Mouse (Mus musculus) myocyte (in vitro differentiated cells): ENCODE data around the gene Kalrn. TPM values are rescaled to one million over a fixed set of nuclear protein-coding genes. Genes with fewer than 3 reads are reported as not detected.

Experiments
- H3K27me3 ChIP-seq: one replicate; pipeline ENCODE4 v1.6.1; 2011; ENCODE audit not compliant: control insufficient read depth, insufficient read depth, insufficient read length
- H3K36me3 ChIP-seq: one replicate; pipeline ENCODE4 v1.6.1; 2011; ENCODE audit not compliant: control insufficient read depth, insufficient read depth
- H3K4me2 ChIP-seq: one replicate; pipeline ENCODE4 v1.6.1; 2011; ENCODE audit warnings: low read depth, control low read depth
- H3K4me3 ChIP-seq: one replicate; pipeline ENCODE4 v1.5.1; 2011; ENCODE audit warnings: mild to moderate bottlenecking, control low read depth, moderate library complexity
- H3K79me2 ChIP-seq: one replicate; pipeline ENCODE4 v1.6.1; 2011; ENCODE audit not compliant: control insufficient read depth, insufficient read depth
- H3ac ChIP-seq: one replicate; pipeline ENCODE4 v1.6.1; 2011; ENCODE audit not compliant: control insufficient read depth, insufficient read length
- CEBPB ChIP-seq: IDR thresholded peaks from 2 replicates; pipeline ENCODE4 v1.6.1; 2011; ENCODE audit warnings: mild to moderate bottlenecking, moderate library complexity; ENCODE audit not compliant: poor library complexity, insufficient read depth, severe bottlenecking
- E2F4 ChIP-seq: IDR thresholded peaks from one replicate; pipeline ENCODE4 v1.6.1; 2011; ENCODE audit warnings: mild to moderate bottlenecking, control low read depth, moderate library complexity; ENCODE audit not compliant: insufficient read depth
- MAX ChIP-seq: IDR thresholded peaks from one replicate; pipeline ENCODE4 v1.6.1; 2011; ENCODE audit warnings: low read depth, mild to moderate bottlenecking, control low read depth
- MYOD1 ChIP-seq, 3 experiments: IDR thresholded peaks; one replicate each; pipeline ENCODE4 v1.6.1; 2011; ENCODE audit warnings: control low read depth in 2 of 3, low read depth in 2 of 3, mild to moderate bottlenecking in 2 of 3, moderate library complexity in 1 of 3; ENCODE audit not compliant: insufficient read length in 2 of 3, control insufficient read depth in 1 of 3
- MYOG ChIP-seq, 3 experiments: IDR thresholded peaks; one replicate each; pipeline ENCODE4 v1.6.1; 2011; ENCODE audit warnings: control low read depth in 2 of 3, low read depth in 2 of 3, mild to moderate bottlenecking in 2 of 3; ENCODE audit not compliant: insufficient read length in 2 of 3, control insufficient read depth in 1 of 3, insufficient read depth in 1 of 3
- POLR2A ChIP-seq: IDR thresholded peaks from one replicate; pipeline ENCODE4 v1.6.1; 2011; ENCODE audit warnings: low read depth, mild to moderate bottlenecking, control low read depth, moderate library complexity; ENCODE audit not compliant: insufficient read length
- POLR2AphosphoS2 ChIP-seq: IDR thresholded peaks from one replicate; pipeline ENCODE4 v1.6.1; 2011; ENCODE audit warnings: low read depth, control low read depth; ENCODE audit not compliant: insufficient read length
- REST ChIP-seq: IDR thresholded peaks from one replicate; pipeline ENCODE4 v1.6.1; 2011; ENCODE audit warnings: mild to moderate bottlenecking, control low read depth, moderate library complexity; ENCODE audit not compliant: insufficient read depth, insufficient read length
- SRF ChIP-seq: IDR thresholded peaks from one replicate; pipeline ENCODE4 v1.6.1; 2011; ENCODE audit warnings: low read depth; ENCODE audit not compliant: control insufficient read depth, insufficient read length
- TCF12 ChIP-seq: IDR thresholded peaks from one replicate; pipeline ENCODE4 v1.6.1; 2011; ENCODE audit warnings: mild to moderate bottlenecking, control low read depth; ENCODE audit not compliant: poor library complexity, insufficient read depth, severe bottlenecking
- TCF3 ChIP-seq: IDR thresholded peaks from one replicate; pipeline ENCODE4 v1.6.1; 2011; ENCODE audit warnings: low read depth, control low read depth; ENCODE audit not compliant: insufficient read length
- USF1 ChIP-seq: IDR thresholded peaks from one replicate; pipeline ENCODE4 v1.6.1; 2011; ENCODE audit warnings: low read depth, mild to moderate bottlenecking, control low read depth, moderate library complexity
- polyA plus RNA-seq: library from polyadenylated mRNA; unstranded; fragments of >200 nt; fragmentation: generic; extraction: Trizol; gene quantifications from one replicate; pipeline ENCODE4 v1.2.1, GENCODE M21; 2012; ENCODE audit warnings: missing spikeins

Gene Kalrn
- polyA plus RNA-seq, 1 experiment = 5.5 TPM

GRCm38 (mm10) chr16:33996030-33996429 is 577.3 kb downstream of the Kalrn start:
- H3K4me2 ChIP-seq = peak overlapping the region; percentile 22
- H3K79me2 ChIP-seq = no peaks in the 10 kb centered on the region
- H3ac ChIP-seq = no peak overlapping the region
- TF ChIP-seq MAX (no peak), REST (no peak), POLR2A (no peak), E2F4 (no peak), MYOG (IDR thresholded peaks at IDR 0.05; ENCODE audit: control insufficient read depth in 1 of 3, insufficient read depth in 1 of 3, insufficient read length in 2 of 3, low read depth in 2 of 3) (no peak), TCF12 (no peak), USF1 (no peak)
- H3K4me3 ChIP-seq = no peak overlapping the region
- H3K27me3 ChIP-seq = peaks cover 6% of the 10 kb centered on the region
- H3K36me3 ChIP-seq = no peaks in the 10 kb centered on the region

- Histone ChIP-seq H3ac (no peak overlapping the region), H3K27me3 (peaks cover 6% of the 10 kb centered on the region), H3K4me3 (no peak overlapping the region), H3K36me3 (no peaks in the 10 kb centered on the region), H3K4me2 (no peak overlapping the region), H3K79me2 (no peaks in the 10 kb centered on the region)
- TF ChIP-seq POLR2A = no peak
- no peak for TF ChIP-seq MYOD1 (IDR thresholded peaks at IDR 0.05; ENCODE audit: control insufficient read depth in 1 of 3, insufficient read length in 2 of 3, low read depth in 2 of 3)
- no peak for TF ChIP-seq CEBPB
- no peak for TF ChIP-seq USF1
Measured at GRCm38 (mm10) chr16:33995496-33995895, 577.8 kb downstream of the Kalrn start.

GRCm38 (mm10) chr16:33994321-33994720 is 579.0 kb downstream of the Kalrn start:
- no peak overlapping the region for H3K4me3 ChIP-seq
- H3ac ChIP-seq = no peak overlapping the region
- TF ChIP-seq TCF12 (no peak), POLR2AphosphoS2 (no peak), E2F4 (no peak), MYOG (IDR thresholded peaks at IDR 0.05; ENCODE audit: control insufficient read depth in 1 of 3, insufficient read depth in 1 of 3, insufficient read length in 2 of 3, low read depth in 2 of 3) (no peak)
- H3K27me3 ChIP-seq = peaks cover 6% of the 10 kb centered on the region
- H3K4me2 ChIP-seq = no peak overlapping the region
- H3K36me3 ChIP-seq = no peaks in the 10 kb centered on the region
- H3K79me2 ChIP-seq = no peaks in the 10 kb centered on the region

- TF ChIP-seq POLR2A = no peak
- TF ChIP-seq SRF = no peak
- TF ChIP-seq USF1 = no peak
- TF ChIP-seq MYOD1 (IDR thresholded peaks at IDR 0.05; ENCODE audit: control insufficient read depth in 1 of 3, insufficient read length in 2 of 3, low read depth in 2 of 3) = no peak
- H3ac ChIP-seq = no peak overlapping the region
- no peaks in the 10 kb centered on the region for H3K36me3 ChIP-seq
- H3K27me3 ChIP-seq = no peaks in the 10 kb centered on the region
- no peak overlapping the region for H3K4me2 ChIP-seq
- H3K79me2 ChIP-seq = no peaks in the 10 kb centered on the region
- no peak overlapping the region for H3K4me3 ChIP-seq
Measured at GRCm38 (mm10) chr16:33990712-33991111, 582.6 kb downstream of the Kalrn start.

- H3K79me2 ChIP-seq = no peaks in the 10 kb centered on the region
- H3K36me3 ChIP-seq = no peaks in the 10 kb centered on the region
- no peak overlapping the region for H3ac ChIP-seq
- TF ChIP-seq POLR2AphosphoS2 (no peak), REST (no peak), MYOD1 (IDR thresholded peaks at IDR 0.05; ENCODE audit: control insufficient read depth in 1 of 3, insufficient read length in 2 of 3, low read depth in 2 of 3) (no peak), USF1 (no peak), E2F4 (no peak), MAX (no peak), TCF3 (no peak), MYOG (IDR thresholded peaks at IDR 0.05; ENCODE audit: control insufficient read depth in 1 of 3, insufficient read depth in 1 of 3, insufficient read length in 2 of 3, low read depth in 2 of 3) (no peak), SRF (no peak), POLR2A (no peak), CEBPB (no peak)
- no peaks in the 10 kb centered on the region for H3K27me3 ChIP-seq
- no peak overlapping the region for H3K4me3 ChIP-seq
- no peak overlapping the region for H3K4me2 ChIP-seq
Measured at GRCm38 (mm10) chr16:33989106-33989505, 584.2 kb downstream of the Kalrn start.

- Histone ChIP-seq H3ac (no peak overlapping the region), H3K4me2 (no peak overlapping the region), H3K4me3 (no peak overlapping the region), H3K79me2 (no peaks in the 10 kb centered on the region), H3K27me3 (no peaks in the 10 kb centered on the region), H3K36me3 (no peaks in the 10 kb centered on the region)
- TF ChIP-seq MAX (no peak), MYOG (IDR thresholded peaks at IDR 0.05; ENCODE audit: control insufficient read depth in 1 of 3, insufficient read depth in 1 of 3, insufficient read length in 2 of 3, low read depth in 2 of 3) (no peak), CEBPB (no peak), POLR2A (no peak), TCF12 (no peak), TCF3 (no peak), MYOD1 (IDR thresholded peaks at IDR 0.05; ENCODE audit: control insufficient read depth in 1 of 3, insufficient read length in 2 of 3, low read depth in 2 of 3) (no peak), USF1 (no peak), REST (no peak), POLR2AphosphoS2 (no peak), E2F4 (no peak), SRF (no peak)
Measured at GRCm38 (mm10) chr16:33988358-33989012, 584.8 kb downstream of the Kalrn start.
